Mouse (Mus musculus): ENCODE results near the gene Ift140.
"Not testable (repeated sequence)": the region's sequence is repeated elsewhere in the genome, so short reads cannot be mapped to it uniquely, and the experiment has no call there.

Ift140 gene

GRCm38 (mm10) chr17:25120406-25120805 lies 104.5 kb downstream of the Ift140 start, which contains the start of gene Ptx4:
Ptx4 (plus strand) TSS chr17:25120760.
- no peak for DNase-seq

GRCm38 (mm10) chr17:25123979-25124378 lies 108.1 kb downstream of the Ift140 start:
- DNase-seq = peak in 1 of 2 experiments; percentile 56

- not testable (repeated sequence) for DNase-seq
These were observed 109.7 kb downstream of the Ift140 start for GRCm38 (mm10) chr17:25125442-25126060.

GRCm38 (mm10) chr17:25127079-25127478 lies 111.2 kb downstream of the Ift140 start:
- no peak for DNase-seq

GRCm38 (mm10) chr17:25127681-25128080 lies 111.8 kb downstream of the Ift140 start:
- DNase-seq = no peak

GRCm38 (mm10) chr17:25130060-25130459 lies 114.2 kb downstream of the Ift140 start:
- no peak for DNase-seq

- peak; percentile 96 to 97 for DNase-seq
These were observed 117.4 kb downstream of the Ift140 start, which contains the start of gene Clcn7 for GRCm38 (mm10) chr17:25133275-25133698. Clcn7 (plus strand) TSS chr17:25133391.

GRCm38 (mm10) chr17:25135622-25136021 lies 119.7 kb downstream of the Ift140 start:
- DNase-seq = peak; percentile 59 to 65

- DNase-seq = no peak
These were observed 122.9 kb downstream of the Ift140 start for GRCm38 (mm10) chr17:25138803-25139202.

- peak in 1 of 2 experiments; percentile 16 for DNase-seq
These were observed 124.1 kb downstream of the Ift140 start for GRCm38 (mm10) chr17:25139960-25140359.
